Mouse (Mus musculus) forebrain, embryonic 10.5 days (tissue): ENCODE results near the gene Slc25a48. TPM values are rescaled to one million over a fixed set of nuclear protein-coding genes. Genes with fewer than 3 reads are reported as not detected.

Experiments
- DNase-seq: peaks from one replicate; pipeline ENCODE4 v3.0.0-alpha.2; 2017; ENCODE audit warnings: low spot score; ENCODE audit errors: extremely low spot score
- H3K27ac ChIP-seq: fragments of 300-500 bp; sonication (generic); 2 replicates; pipeline ENCODE4 v1.5.1; 2016; ENCODE audit warnings: mild to moderate bottlenecking
- H3K27me3 ChIP-seq: fragments of 300-500 bp; sonication (generic); 2 replicates; pipeline ENCODE4 v1.6.1; 2016; ENCODE audit warnings: mild to moderate bottlenecking; ENCODE audit not compliant: poor library complexity, severe bottlenecking
- H3K36me3 ChIP-seq: fragments of 300-500 bp; sonication (generic); replicated peaks from 2 replicates; pipeline ENCODE4 v1.6.1; 2016; ENCODE audit warnings: mild to moderate bottlenecking, moderate library complexity
- H3K4me1 ChIP-seq: fragments of 300-500 bp; sonication (generic); 2 replicates; pipeline ENCODE4 v1.6.1; 2016
- H3K4me3 ChIP-seq: fragments of 300-500 bp; sonication (generic); 2 replicates; pipeline ENCODE4 v1.5.1; 2016; ENCODE audit warnings: mild to moderate bottlenecking, moderate library complexity
- H3K9me3 ChIP-seq: fragments of 300-500 bp; sonication (generic); 2 replicates; pipeline ENCODE4 v1.6.1; 2016; ENCODE audit warnings: mild to moderate bottlenecking, moderate library complexity
- WGBS: fragments of 180-500 bp; shearing (Covaris S2); methylation state at CpG from one replicate; pipeline ENCODE4 v1.1.7; 2016; 5-methylcytosine and 5-hydroxymethylcytosine counted together
- polyA plus RNA-seq: library from polyadenylated mRNA; unstranded; fragments of >200 nt; fragmentation: Nextera tagmentation; extraction: Ambion mirVana; gene quantifications from 2 replicates; pipeline ENCODE4 v1.2.1, GENCODE M21; 2016

Slc25a48 gene
- polyA plus RNA-seq, 1 experiment from 2014 or later, result not detected

- Histone ChIP-seq H3K4me1 (peaks cover 4% of the 10 kb centered on the region), H3K27me3 (no peaks in the 10 kb centered on the region), H3K36me3 (no peaks in the 10 kb centered on the region), H3K4me3 (no peak overlapping the region), H3K27ac (no peak overlapping the region), H3K9me3 (peaks cover 3% of the 10 kb centered on the region; the same call in 1 of the 2 replicates)
- 59% methylated on average over 3 of the region's 3 CpGs for WGBS
- DNase-seq, result no peak
Observed at GRCm38 (mm10) chr13:56494440-56494839, 56.3 kb downstream of the Slc25a48 start.

GRCm38 (mm10) chr13:56500132-56500531, 62.0 kb downstream of the Slc25a48 start:
- no peak overlapping the region for H3K4me3 ChIP-seq
- no peaks in the 10 kb centered on the region for H3K4me1 ChIP-seq
- no peaks in the 10 kb centered on the region for H3K36me3 ChIP-seq
- 77% methylated on average over 3 of the region's 3 CpGs for WGBS
- DNase-seq, result no peak
- peaks cover 3% of the 10 kb centered on the region; the same call in 1 of the 2 replicates for H3K9me3 ChIP-seq
- no peaks in the 10 kb centered on the region for H3K27me3 ChIP-seq
- H3K27ac ChIP-seq, result no peak overlapping the region

- Histone ChIP-seq H3K36me3 (no peaks in the 10 kb centered on the region), H3K4me1 (0 out of 2 replicates have a peak, but pooled peaks cover 2% of the 10 kb centered on the region), H3K27ac (no peak overlapping the region), H3K27me3 (no peaks in the 10 kb centered on the region), H3K9me3 (peaks cover 3% of the 10 kb centered on the region; the same call in 1 of the 2 replicates), H3K4me3 (no peak overlapping the region)
- WGBS, result 92% methylated on average over 8 of the region's 8 CpGs
- DNase-seq, result no peak
Observed at GRCm38 (mm10) chr13:56500636-56501035, 62.5 kb downstream of the Slc25a48 start.

GRCm38 (mm10) chr13:56501866-56502420, 63.8 kb downstream of the Slc25a48 start:
- H3K36me3 ChIP-seq, result no peaks in the 10 kb centered on the region
- peaks cover 3% of the 10 kb centered on the region; the same call in 1 of the 2 replicates for H3K9me3 ChIP-seq
- no peak overlapping the region for H3K4me3 ChIP-seq
- no peaks in the 10 kb centered on the region for H3K27me3 ChIP-seq
- no peak for DNase-seq
- H3K4me1 ChIP-seq, result 0 out of 2 replicates have a peak, but pooled peaks cover 6% of the 10 kb centered on the region
- H3K27ac ChIP-seq, result no peak overlapping the region
- 80% methylated on average over 6 of the region's 6 CpGs for WGBS

GRCm38 (mm10) chr13:56506871-56507496, 68.8 kb downstream of the Slc25a48 start:
- Histone ChIP-seq H3K27me3 (no peaks in the 10 kb centered on the region), H3K27ac (no peak overlapping the region), H3K36me3 (no peaks in the 10 kb centered on the region), H3K9me3 (no peaks in the 10 kb centered on the region), H3K4me3 (no peak overlapping the region), H3K4me1 (0 out of 2 replicates have a peak, but pooled peaks cover 6% of the 10 kb centered on the region)
- no peak for DNase-seq
- 85% methylated on average over 6 of the region's 6 CpGs for WGBS

- Histone ChIP-seq H3K36me3 (no peaks in the 10 kb centered on the region), H3K27ac (no peak overlapping the region), H3K9me3 (no peaks in the 10 kb centered on the region), H3K4me1 (0 out of 2 replicates have a peak, but pooled peaks cover 6% of the 10 kb centered on the region), H3K4me3 (no peak overlapping the region), H3K27me3 (no peaks in the 10 kb centered on the region)
- DNase-seq, result no peak
- 85% methylated on average over 2 of the region's 2 CpGs for WGBS
Observed at GRCm38 (mm10) chr13:56509796-56510195, 71.6 kb downstream of the Slc25a48 start.

DNA sequence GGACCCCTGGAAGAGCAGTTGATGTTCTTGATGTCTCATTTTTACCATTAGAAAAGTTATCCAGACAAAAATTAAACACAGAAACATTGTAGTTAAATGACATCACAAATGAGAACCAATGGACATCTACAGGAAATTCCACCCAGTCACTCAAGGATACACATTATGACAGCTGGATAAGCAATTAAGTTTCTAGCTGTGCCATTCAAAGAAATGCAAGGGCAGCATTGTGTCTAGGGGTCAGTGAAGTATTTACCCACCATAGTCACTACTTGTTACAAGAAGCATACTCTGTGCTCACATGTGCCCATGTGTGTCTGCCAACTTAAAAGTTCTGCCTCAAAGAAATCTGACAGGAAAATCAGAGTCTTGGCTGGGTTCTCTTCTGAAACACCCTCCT, 75.4 kb downstream of the Slc25a48 start:
- Histone ChIP-seq H3K4me1 (peaks cover 8% of the 10 kb centered on the region), H3K4me3 (no peak overlapping the region), H3K27me3 (no peaks in the 10 kb centered on the region), H3K27ac (no peak overlapping the region), H3K36me3 (no peaks in the 10 kb centered on the region), H3K9me3 (peaks cover under 1% of the 10 kb centered on the region; the same call in 1 of the 2 replicates)
- DNase-seq, result no peak

DNA sequence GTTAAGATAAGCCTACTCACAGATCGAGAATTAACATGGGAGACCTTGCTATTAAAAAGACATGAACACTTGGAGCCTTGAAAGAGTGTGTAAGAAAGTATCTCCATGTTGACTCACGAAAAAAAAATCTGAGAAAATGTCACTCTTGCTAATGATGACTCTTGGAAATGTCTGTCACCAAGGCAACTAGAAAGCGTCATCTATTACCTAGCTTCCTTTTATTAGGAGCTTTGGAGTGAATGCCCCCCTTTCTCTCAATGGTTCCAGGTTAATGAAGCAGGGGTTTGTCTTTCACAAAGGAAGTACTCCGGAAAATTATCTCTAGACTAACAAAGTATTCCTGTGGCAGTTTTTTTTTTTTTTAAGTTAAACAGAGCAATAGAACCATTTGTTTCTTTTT, 78.2 kb downstream of the Slc25a48 start:
- Histone ChIP-seq H3K9me3 (peaks cover 5% of the 10 kb centered on the region; the same call in 1 of the 2 replicates), H3K27ac (no peak overlapping the region), H3K4me3 (no peak overlapping the region), H3K4me1 (peaks cover 8% of the 10 kb centered on the region), H3K36me3 (no peaks in the 10 kb centered on the region), H3K27me3 (no peaks in the 10 kb centered on the region)
- WGBS, result 56% methylated on average over 4 of the region's 4 CpGs
- no peak for DNase-seq

DNA sequence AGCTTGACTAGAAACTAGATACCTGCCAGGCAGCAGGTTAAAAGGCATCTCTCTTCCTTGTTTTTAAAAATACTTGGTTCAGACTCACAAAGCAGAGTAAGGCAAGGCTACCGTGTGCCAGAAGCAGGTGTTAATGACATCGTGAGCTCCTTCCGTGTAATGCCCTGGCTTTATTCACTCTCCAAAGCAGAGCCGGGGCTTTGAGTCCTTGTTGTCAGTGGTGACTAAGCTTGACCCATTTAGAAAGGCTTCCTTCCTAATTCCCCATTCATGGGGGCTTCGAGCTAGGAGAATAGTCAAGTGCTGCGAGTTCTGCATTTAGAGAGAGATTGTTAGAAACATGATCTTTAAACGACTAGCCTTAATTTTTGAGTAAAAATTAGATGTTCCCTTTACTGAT, 78.7 kb downstream of the Slc25a48 start:
- H3K4me3 ChIP-seq, result no peak overlapping the region
- H3K27me3 ChIP-seq, result no peaks in the 10 kb centered on the region
- no peak overlapping the region for H3K27ac ChIP-seq
- peaks cover 8% of the 10 kb centered on the region for H3K4me1 ChIP-seq
- no peak for DNase-seq
- WGBS, result 35% methylated on average over 7 of the region's 7 CpGs
- peaks cover 5% of the 10 kb centered on the region; the same call in 1 of the 2 replicates for H3K9me3 ChIP-seq
- no peaks in the 10 kb centered on the region for H3K36me3 ChIP-seq

GRCm38 (mm10) chr13:56522081-56522820, 84.1 kb downstream of the Slc25a48 start, which contains the start of gene Fbxl21:
TSS of gene Fbxl21 (plus strand) at chr13:56522472.
- peak within 1 kb of the TSS; percentile 79 for H3K27ac ChIP-seq
- peak; percentile 94 for DNase-seq
- 1% methylated on average over 56 of the region's 56 CpGs for WGBS
- H3K27me3 ChIP-seq, result peaks cover 5% of the 10 kb centered on the region
- peak within 1 kb of the TSS; percentile 79 for H3K4me3 ChIP-seq
- H3K4me1 ChIP-seq, result peaks cover 11% of the 10 kb centered on the region
- H3K9me3 ChIP-seq, result peaks cover 5% of the 10 kb centered on the region; the same call in 1 of the 2 replicates
- H3K36me3 ChIP-seq, result no peaks in the 10 kb centered on the region

DNA sequence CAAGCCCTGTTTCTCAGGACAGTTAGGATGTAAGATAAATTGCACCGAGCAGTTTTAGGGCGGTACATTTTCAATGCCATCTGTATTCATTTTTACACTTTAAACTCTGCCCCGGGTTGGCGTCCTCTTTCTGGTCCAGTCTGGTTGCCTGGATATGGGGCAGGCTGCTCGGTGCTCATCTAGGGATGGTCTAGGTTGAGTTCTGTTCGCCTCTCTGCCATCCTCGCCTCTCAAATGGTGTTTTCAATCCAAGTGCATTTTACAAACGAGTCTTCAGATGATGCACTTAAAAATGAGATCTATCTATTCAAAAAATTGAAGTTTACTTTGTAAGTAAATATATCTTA, 84.6 kb downstream of the Slc25a48 start:
- peaks cover 11% of the 10 kb centered on the region for H3K4me1 ChIP-seq
- no peak for DNase-seq
- peaks cover 5% of the 10 kb centered on the region; the same call in 1 of the 2 replicates for H3K9me3 ChIP-seq
- H3K27me3 ChIP-seq, result peaks cover 5% of the 10 kb centered on the region
- 7% methylated on average over 8 of the region's 8 CpGs for WGBS
- H3K27ac ChIP-seq, result peak overlapping the region; percentile 79
- no peaks in the 10 kb centered on the region for H3K36me3 ChIP-seq
- peak overlapping the region; percentile 79 for H3K4me3 ChIP-seq
